Mouse (Mus musculus) midbrain, embryonic 15.5 days (tissue): Measurements from ENCODE around the gene Skap1. TPM values are rescaled to one million over a fixed set of nuclear protein-coding genes. Genes with fewer than 3 reads are reported as not detected.

Experiments used
- polyA plus RNA-seq: library from polyadenylated mRNA; unstranded; fragments of >200 nt; fragmentation: Nextera tagmentation; extraction: Ambion mirVana; gene quantifications from 2 replicates; pipeline ENCODE4 v1.2.1, GENCODE M21; 2015

The Skap1 gene
- polyA plus RNA-seq, 1 experiment from 2014 or later = 3.0 TPM

Other genes starting within 250 kb of the Skap1 start
- not detected in 2 replicates for gene Hoxb9, start 193.1 kb upstream of the Skap1 start, polyA plus RNA-seq
- not detected in 2 replicates for gene Hoxb8, start 182.7 kb upstream of the Skap1 start, polyA plus RNA-seq
- not detected in 2 replicates for gene Hoxb7, start 178.0 kb upstream of the Skap1 start, polyA plus RNA-seq
- 0.13 and 0.34 TPM in 2 replicates for gene Hoxb6, start 172.1 kb upstream of the Skap1 start, polyA plus RNA-seq
- gene Hoxb5, start 161.3 kb upstream of the Skap1 start, polyA plus RNA-seq = 0.09 and 0.70 TPM in 2 replicates
- not detected in 2 replicates for gene Hoxb4, start 146.3 kb upstream of the Skap1 start, polyA plus RNA-seq
- 0.15 TPM in 1 of 2 replicates, not detected in the other for gene Hoxb3, start 141.3 kb upstream of the Skap1 start, polyA plus RNA-seq
- 0.17 and 0.32 TPM in 2 replicates for gene Hoxb2, start 114.1 kb upstream of the Skap1 start, polyA plus RNA-seq
- not detected in 2 replicates for gene Hoxb1, start 98.8 kb upstream of the Skap1 start, polyA plus RNA-seq